Comparison of ENCODE assay signal across 17 mouse cellular contexts in genomic region chr1:36564101-36564500, GRCm38 (mm10). TPM values are rescaled to one million over a fixed set of nuclear protein-coding genes. Genes with fewer than 3 reads are reported as not detected.
DNase-seq lines count a peak whose midpoint lies in the region; ATAC-seq and TF ChIP-seq lines count a peak whose summit lies in the region.
"Had no signal": no experiment of that assay in that cellular context is flagged by ENCODE, and none has a peak within 500 bp of the region (broad histone marks: within the 10 kb centered on the region; RNA-seq: fewer than 3 reads in every experiment).

No protein-coding gene starts in this region.

- TF ChIP-seq CTCF in forebrain, postnatal 0 days (IDR thresholded peaks at IDR 0.05; ENCODE audit: low read depth): no peak

- H3K4me2 ChIP-seq in kidney, embryonic 14.5 days (replicated peaks; ENCODE audit: low read depth, low read length): no peak overlapping the region
- H3K4me2 ChIP-seq in myocyte (ENCODE audit: low read depth): peak overlapping the region; percentile 98
- no peak overlapping the region for H3K4me2 ChIP-seq in forebrain, postnatal 0 days (ENCODE audit: low read depth)
- H3K4me2 ChIP-seq in liver, embryonic 11.5 days: no peak overlapping the region
- H3K4me2 ChIP-seq: limb, embryonic 13.5 days; stomach, embryonic 15.5 days had no signal

- intact Hi-C loops in heart, postnatal 10 days (cut with DNase I): no loop called here

- H3K27me3 ChIP-seq in kidney, embryonic 14.5 days (ENCODE audit: control insufficient read depth, insufficient read depth, low read length): no peaks in the 10 kb centered on the region
- no peaks in the 10 kb centered on the region for H3K27me3 ChIP-seq in myocyte (ENCODE audit: control insufficient read depth, insufficient read depth, insufficient read length)
- H3K27me3 ChIP-seq in forebrain, postnatal 0 days (ENCODE audit: insufficient read depth, low read length): no peaks in the 10 kb centered on the region
- peaks cover 29% of the 10 kb centered on the region for H3K27me3 ChIP-seq in liver, embryonic 11.5 days (replicated peaks; ENCODE audit: control insufficient read depth, insufficient read depth, low read length)
- H3K27me3 ChIP-seq: limb, embryonic 13.5 days; Patski; stomach, embryonic 15.5 days had no signal

- no peak for TF ChIP-seq POLR2A in myocyte (IDR thresholded peaks at IDR 0.05; ENCODE audit: insufficient read length, low read depth)

- H3K4me3 ChIP-seq in kidney, embryonic 14.5 days (ENCODE audit: low read length): no peak overlapping the region
- no peak overlapping the region for H3K4me3 ChIP-seq in myocyte
- no peak overlapping the region for H3K4me3 ChIP-seq in forebrain, postnatal 0 days (ENCODE audit: low read depth, low read length)
- H3K4me3 ChIP-seq in liver, embryonic 11.5 days (ENCODE audit: low read depth, low read length): no peak overlapping the region
- H3K4me3 ChIP-seq: erythroblast, embryonic 14.5 days; hindbrain, embryonic 10.5 days; limb, embryonic 13.5 days; stomach, embryonic 15.5 days had no signal

- H3K27ac ChIP-seq in kidney, embryonic 14.5 days (ENCODE audit: low read depth, low read length): no peak overlapping the region
- no peak overlapping the region for H3K27ac ChIP-seq in forebrain, postnatal 0 days (ENCODE audit: low read depth, low read length)
- no peak overlapping the region for H3K27ac ChIP-seq in liver, embryonic 11.5 days (ENCODE audit: low read depth, low read length)
- H3K27ac ChIP-seq: hindbrain, embryonic 10.5 days; limb, embryonic 13.5 days; stomach, embryonic 15.5 days had no signal

- 72% methylated on average over 6 of the region's 6 CpGs for WGBS in kidney, embryonic 14.5 days
- 80% methylated on average over 6 of the region's 6 CpGs for WGBS in forebrain, postnatal 0 days
- WGBS in liver, embryonic 11.5 days: 39% methylated on average over 6 of the region's 6 CpGs

- no peak overlapping the region for H3K9ac ChIP-seq in kidney, embryonic 14.5 days (ENCODE audit: low read depth, low read length)
- H3K9ac ChIP-seq in forebrain, postnatal 0 days: no peak overlapping the region
- no peak overlapping the region for H3K9ac ChIP-seq in liver, embryonic 11.5 days (ENCODE audit: low read depth, low read length)
- H3K9ac ChIP-seq: limb, embryonic 13.5 days; stomach, embryonic 15.5 days had no signal

- H3ac ChIP-seq in myocyte (ENCODE audit: control insufficient read depth, insufficient read length): no peak overlapping the region

- no peaks in the 10 kb centered on the region for H3K9me3 ChIP-seq in kidney, embryonic 14.5 days (ENCODE audit: control insufficient read depth, low read length)
- no peaks in the 10 kb centered on the region for H3K9me3 ChIP-seq in forebrain, postnatal 0 days (ENCODE audit: low read length)
- no peaks in the 10 kb centered on the region for H3K9me3 ChIP-seq in liver, embryonic 11.5 days (ENCODE audit: control insufficient read depth, low read length)
- H3K9me3 ChIP-seq: hindbrain, embryonic 10.5 days; limb, embryonic 13.5 days; stomach, embryonic 15.5 days had no signal

- peaks cover 62% of the 10 kb centered on the region for H3K4me1 ChIP-seq in kidney, embryonic 14.5 days (ENCODE audit: control insufficient read depth, insufficient read depth, low read length)
- no peaks in the 10 kb centered on the region for H3K4me1 ChIP-seq in forebrain, postnatal 0 days (ENCODE audit: insufficient read depth)
- H3K4me1 ChIP-seq in liver, embryonic 11.5 days (replicated peaks; ENCODE audit: control insufficient read depth, insufficient read depth, low read length): peaks cover 28% of the 10 kb centered on the region

- H3K36me3 ChIP-seq in kidney, embryonic 14.5 days (ENCODE audit: control insufficient read depth, insufficient read depth, low read length): no peaks in the 10 kb centered on the region
- H3K36me3 ChIP-seq in myocyte (ENCODE audit: control insufficient read depth, insufficient read depth): no peaks in the 10 kb centered on the region
- no peaks in the 10 kb centered on the region for H3K36me3 ChIP-seq in forebrain, postnatal 0 days (ENCODE audit: insufficient read depth)
- H3K36me3 ChIP-seq in liver, embryonic 11.5 days (ENCODE audit: control insufficient read depth, insufficient read depth, low read length): no peaks in the 10 kb centered on the region
- H3K36me3 ChIP-seq: hindbrain, embryonic 10.5 days; limb, embryonic 13.5 days; stomach, embryonic 15.5 days had no signal

- DNase-seq in kidney, adult 11 months: peak; percentile 54
- DNase-seq in gastrocnemius, adult 8-10 months (ENCODE audit: low spot score in 2 of 2): peak; percentile 57 to 66
- peak; percentile 66 to 70 for DNase-seq in heart, postnatal 10 days
- no peak for DNase-seq in forebrain, postnatal 0 days
- DNase-seq in liver, embryonic 11.5 days (ENCODE audit: low spot score): no peak
- DNase-seq: cerebellum, adult 11-12 months; lung, adult 2 months; right cerebral cortex, postnatal 25 days; thymus, postnatal 25 days had no signal

- no peak for ATAC-seq in kidney, embryonic 14.5 days (ENCODE audit: low FRiP score, low TSS enrichment)
- ATAC-seq in forebrain, postnatal 0 days: no peak
- no peak for ATAC-seq in liver, embryonic 11.5 days (replicated peaks; ENCODE audit: low FRiP score)
- ATAC-seq: Patski had no signal

- no peaks in the 10 kb centered on the region for H3K79me2 ChIP-seq in myocyte (ENCODE audit: control insufficient read depth, insufficient read depth)

TF ChIP-seq in myocyte, 11 proteins besides CTCF, POLR2A, EP300 and RAD21 (continues in another document):
- no peak for TF ChIP-seq E2F4 (IDR thresholded peaks at IDR 0.05; ENCODE audit: insufficient read depth)
- no peak for TF ChIP-seq REST (IDR thresholded peaks at IDR 0.05; ENCODE audit: insufficient read depth, insufficient read length)
- TF ChIP-seq TCF12 (IDR thresholded peaks at IDR 0.05; ENCODE audit: insufficient read depth, poor library complexity, severe bottlenecking): peak; percentile 79
- TF ChIP-seq MYOG (IDR thresholded peaks at IDR 0.05; ENCODE audit: control insufficient read depth in 1 of 3, insufficient read depth in 1 of 3, insufficient read length in 2 of 3, low read depth in 2 of 3): peak; percentile 37 to 76 (median 39)
- TF ChIP-seq SRF (IDR thresholded peaks at IDR 0.05; ENCODE audit: control insufficient read depth, insufficient read length, low read depth): no peak
- no peak for TF ChIP-seq CEBPB (IDR thresholded peaks at IDR 0.05; ENCODE audit: insufficient read depth, poor library complexity, severe bottlenecking)
- peak; percentile 17 for TF ChIP-seq POLR2AphosphoS2 (IDR thresholded peaks at IDR 0.05; ENCODE audit: insufficient read length, low read depth)
- peak; percentile 80 for TF ChIP-seq TCF3 (IDR thresholded peaks at IDR 0.05; ENCODE audit: insufficient read length, low read depth)
- no peak for TF ChIP-seq MAX (IDR thresholded peaks at IDR 0.05; ENCODE audit: low read depth)
- TF ChIP-seq USF1 (IDR thresholded peaks at IDR 0.05; ENCODE audit: low read depth): no peak

RNA-seq across cellular contexts. Expression of gene Sema4c, which starts 6.0 kb away (rescaled TPM):
- 4.8 and 6.0 TPM in 2 replicates for polyA plus RNA-seq in kidney, embryonic 14.5 days (2014; fragmentation: Nextera tagmentation; extraction: Ambion mirVana)
- 1 to 10 TPM; 2.7 to 5.2 (median 4.6) TPM for total RNA-seq in gastrocnemius, adult 8-10 months (2022)
- total RNA-seq in heart, postnatal 10 days (2021): 10 to 100 TPM; 24.4 to 25.0 TPM
- polyA plus RNA-seq in myocyte (2012; fragmentation: generic; extraction: Trizol): 30.7 TPM
- 32.8 and 39.1 TPM in 2 replicates for total RNA-seq in forebrain, postnatal 0 days (2014; rRNA removed)
- polyA plus RNA-seq in forebrain, postnatal 0 days (2015; fragmentation: Nextera tagmentation; extraction: Ambion mirVana): 17.3 and 24.1 TPM in 2 replicates
- polyA plus RNA-seq in liver, embryonic 11.5 days (2014; fragmentation: Nextera tagmentation; extraction: Ambion mirVana): 0.77 and 0.78 TPM in 2 replicates

RNA-seq across cellular contexts. Expression of gene Ankrd39, which starts 16.9 kb away (rescaled TPM):
- 22.4 and 22.7 TPM in 2 replicates for polyA plus RNA-seq in kidney, embryonic 14.5 days (2014; fragmentation: Nextera tagmentation; extraction: Ambion mirVana)
- total RNA-seq in gastrocnemius, adult 8-10 months (2022): 1 to 10 TPM; 6.3 to 9.7 (median 9.4) TPM
- 10 to 100 TPM; 12.9 to 14.1 TPM for total RNA-seq in heart, postnatal 10 days (2021)
- polyA plus RNA-seq in myocyte (2012; fragmentation: generic; extraction: Trizol): 17.9 TPM
- total RNA-seq in forebrain, postnatal 0 days (2014; rRNA removed): 19.3 and 25.5 TPM in 2 replicates
- 21.1 and 23.6 TPM in 2 replicates for polyA plus RNA-seq in forebrain, postnatal 0 days (2015; fragmentation: Nextera tagmentation; extraction: Ambion mirVana)
- polyA plus RNA-seq in liver, embryonic 11.5 days (2014; fragmentation: Nextera tagmentation; extraction: Ambion mirVana): 18.2 and 22.1 TPM in 2 replicates

RNA-seq across cellular contexts. Expression of gene Gm42417, which starts 24.9 kb away (rescaled TPM):
- 0.26 TPM in 1 of 2 replicates, not detected in the other for polyA plus RNA-seq in kidney, embryonic 14.5 days (2014; fragmentation: Nextera tagmentation; extraction: Ambion mirVana)
- 1,000 to 10,000 TPM in 3 of 4 experiments, 100 to 1,000 TPM in 1; 926 to 1,454 (median 1,403) TPM for total RNA-seq in gastrocnemius, adult 8-10 months (2022)
- total RNA-seq in heart, postnatal 10 days (2021): 100 to 1,000 TPM in 1 of 2 experiments, 10 to 100 TPM in 1; 90.6 to 123 TPM
- 0.13 TPM for polyA plus RNA-seq in myocyte (2012; fragmentation: generic; extraction: Trizol)
- total RNA-seq in forebrain, postnatal 0 days (2014; rRNA removed): 0.38 TPM in 1 of 2 replicates, not detected in the other
- 0.27 TPM in 1 of 2 replicates, not detected in the other for polyA plus RNA-seq in forebrain, postnatal 0 days (2015; fragmentation: Nextera tagmentation; extraction: Ambion mirVana)
- not detected in 2 replicates for polyA plus RNA-seq in liver, embryonic 11.5 days (2014; fragmentation: Nextera tagmentation; extraction: Ambion mirVana)
- polyA plus RNA-seq: erythroblast, embryonic 14.5 days; kidney, postnatal 0 days; lung, adult 2 months; stomach, embryonic 15.5 days had no signal

RNA-seq across cellular contexts. Expression of gene Ankrd23, which starts 27.4 kb away (rescaled TPM):
- 10.5 and 14.6 TPM in 2 replicates for polyA plus RNA-seq in kidney, embryonic 14.5 days (2014; fragmentation: Nextera tagmentation; extraction: Ambion mirVana)
- 1,000 to 10,000 TPM; 2,275 to 3,003 (median 2,494) TPM for total RNA-seq in gastrocnemius, adult 8-10 months (2022)
- total RNA-seq in heart, postnatal 10 days (2021): 100 to 1,000 TPM; 189 to 244 TPM
- 78.6 TPM for polyA plus RNA-seq in myocyte (2012; fragmentation: generic; extraction: Trizol)
- 6.3 and 9.8 TPM in 2 replicates for total RNA-seq in forebrain, postnatal 0 days (2014; rRNA removed)
- polyA plus RNA-seq in forebrain, postnatal 0 days (2015; fragmentation: Nextera tagmentation; extraction: Ambion mirVana): 4.5 and 5.3 TPM in 2 replicates
- polyA plus RNA-seq in liver, embryonic 11.5 days (2014; fragmentation: Nextera tagmentation; extraction: Ambion mirVana): 11.0 and 13.4 TPM in 2 replicates

RNA-seq across cellular contexts. Expression of gene Cnnm3, which starts 52.4 kb away (rescaled TPM):
- polyA plus RNA-seq in kidney, embryonic 14.5 days (2014; fragmentation: Nextera tagmentation; extraction: Ambion mirVana): 5.7 and 7.5 TPM in 2 replicates
- 10 to 100 TPM in 3 of 4 experiments, 1 to 10 TPM in 1; 8.9 to 12.8 (median 11.3) TPM for total RNA-seq in gastrocnemius, adult 8-10 months (2022)
- total RNA-seq in heart, postnatal 10 days (2021): 10 to 100 TPM; 15.3 to 18.3 TPM
- 10.2 TPM for polyA plus RNA-seq in myocyte (2012; fragmentation: generic; extraction: Trizol)
- 25.6 and 29.1 TPM in 2 replicates for total RNA-seq in forebrain, postnatal 0 days (2014; rRNA removed)
- polyA plus RNA-seq in forebrain, postnatal 0 days (2015; fragmentation: Nextera tagmentation; extraction: Ambion mirVana): 3.7 and 4.8 TPM in 2 replicates
- polyA plus RNA-seq in liver, embryonic 11.5 days (2014; fragmentation: Nextera tagmentation; extraction: Ambion mirVana): 3.3 and 3.8 TPM in 2 replicates

Comparison
In these comparisons a context has a peak if more than half of its experiments do, and no peak if none do; other contexts are left out.
1. DNase-seq: peak in kidney, adult 11 months (single experiment), gastrocnemius, adult 8-10 months (2 of 2) and heart, postnatal 10 days (2 of 2); none in forebrain, postnatal 0 days (single experiment) and liver, embryonic 11.5 days (single experiment).